Mouse (Mus musculus) spleen, adult 12 weeks (tissue): ENCODE measurements around the gene Ttc12.

Source experiments
- DNase-seq: peaks from one replicate; pipeline ENCODE4 v3.0.0; 2022; ENCODE audit warnings: low spot score

The Ttc12 gene

DNA sequence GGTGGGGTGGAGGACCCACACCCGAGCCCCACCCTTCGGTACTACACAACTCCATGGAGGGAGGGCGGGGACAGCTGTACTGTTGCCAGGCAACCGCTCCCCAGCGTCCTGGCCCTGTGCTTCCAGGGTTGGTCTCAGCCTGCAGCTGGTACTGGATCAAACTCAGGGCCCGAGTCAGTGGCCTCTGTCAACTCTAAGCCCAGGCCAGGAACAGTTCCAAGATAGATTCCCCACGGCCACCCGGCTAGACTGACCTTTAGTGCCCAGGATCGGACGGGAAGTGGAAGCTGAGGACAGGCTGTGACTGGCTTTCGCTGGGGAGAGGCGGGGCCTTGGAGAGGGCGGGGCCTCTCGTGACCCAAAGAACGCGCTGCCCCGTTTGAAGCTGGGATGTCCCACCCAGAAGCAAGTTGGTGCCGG is at the start of gene Ttc12:
TSS of gene Ttc12 (minus strand) at position 334 of the 420 bp plus-strand sequence.
- no peak for DNase-seq

DNA sequence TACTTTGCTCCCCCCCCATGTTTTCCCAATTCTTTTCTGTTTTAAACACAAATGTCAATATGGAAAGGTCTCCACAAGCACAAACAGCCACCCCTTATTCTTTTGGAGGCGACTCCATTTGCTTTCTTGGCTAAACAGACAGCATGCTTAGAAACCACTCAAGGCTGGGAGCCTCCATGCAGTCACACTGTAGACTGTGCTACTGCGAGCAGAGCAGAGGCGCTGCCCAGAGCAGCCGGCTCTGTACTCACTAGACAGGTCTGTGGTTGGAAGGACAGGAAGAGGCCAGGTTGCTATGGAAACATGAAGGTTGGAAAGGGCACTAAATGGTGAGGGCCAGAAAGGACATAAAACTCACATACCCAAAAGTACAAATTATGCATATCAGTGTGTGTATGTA is 48.9 kb upstream of the Ttc12 start:
- DNase-seq: no peak

GRCm38 (mm10) chr9:49533912-49534491 is 48.0 kb upstream of the Ttc12 start:
- no peak for DNase-seq

GRCm38 (mm10) chr9:49533455-49533854 is 47.4 kb upstream of the Ttc12 start:
- no peak for DNase-seq

DNA sequence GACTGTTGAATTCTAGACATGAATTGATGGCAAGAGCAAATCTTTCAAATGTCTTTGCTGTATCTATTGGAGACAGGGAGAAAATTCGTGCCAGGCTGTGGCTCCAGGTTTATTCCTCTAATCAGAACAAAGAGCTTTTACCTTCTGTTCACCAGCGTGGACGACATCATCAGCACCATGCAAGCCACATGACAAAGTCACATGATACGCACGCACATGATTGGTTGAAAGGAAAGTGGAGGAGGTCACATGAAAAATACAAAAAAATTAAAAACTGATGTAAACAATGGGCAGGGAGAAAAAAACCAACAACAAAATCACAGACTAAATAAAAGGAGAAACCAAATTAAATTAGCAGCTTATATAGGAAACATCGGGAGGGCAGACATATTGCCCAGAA is 45.8 kb upstream of the Ttc12 start:
- DNase-seq: no peak

GRCm38 (mm10) chr9:49531257-49531656 is 45.2 kb upstream of the Ttc12 start:
- DNase-seq: no peak

GRCm38 (mm10) chr9:49530739-49531138 is 44.7 kb upstream of the Ttc12 start:
- DNase-seq: no peak

- no peak for DNase-seq
Observed at GRCm38 (mm10) chr9:49529366-49529959, 43.4 kb upstream of the Ttc12 start.

GRCm38 (mm10) chr9:49528943-49529342 is 42.9 kb upstream of the Ttc12 start:
- DNase-seq: no peak

GRCm38 (mm10) chr9:49528026-49528425 is 42.0 kb upstream of the Ttc12 start:
- DNase-seq: no peak

DNA sequence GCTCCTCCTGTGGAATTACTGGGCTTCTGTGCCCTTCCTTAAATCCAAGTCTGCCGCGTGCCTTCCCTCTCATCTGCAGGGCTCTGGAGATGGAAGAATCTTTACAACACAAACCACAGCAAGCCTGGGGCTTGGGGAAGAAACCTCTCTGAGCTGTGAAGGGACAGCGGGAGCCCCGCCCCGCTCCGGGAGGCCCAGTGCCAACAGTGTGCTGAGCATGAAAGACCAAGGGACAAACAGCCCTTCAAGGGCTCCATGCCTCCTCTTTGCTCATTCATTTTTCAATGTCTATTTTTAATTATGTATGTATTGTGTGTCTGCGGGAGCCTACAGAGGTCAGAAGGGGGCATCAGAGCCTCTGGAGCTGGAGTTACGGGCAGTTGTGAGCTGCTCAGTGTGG is 41.3 kb upstream of the Ttc12 start:
- no peak for DNase-seq

GRCm38 (mm10) chr9:49524721-49525120 is 38.7 kb upstream of the Ttc12 start:
- DNase-seq: no peak

DNA sequence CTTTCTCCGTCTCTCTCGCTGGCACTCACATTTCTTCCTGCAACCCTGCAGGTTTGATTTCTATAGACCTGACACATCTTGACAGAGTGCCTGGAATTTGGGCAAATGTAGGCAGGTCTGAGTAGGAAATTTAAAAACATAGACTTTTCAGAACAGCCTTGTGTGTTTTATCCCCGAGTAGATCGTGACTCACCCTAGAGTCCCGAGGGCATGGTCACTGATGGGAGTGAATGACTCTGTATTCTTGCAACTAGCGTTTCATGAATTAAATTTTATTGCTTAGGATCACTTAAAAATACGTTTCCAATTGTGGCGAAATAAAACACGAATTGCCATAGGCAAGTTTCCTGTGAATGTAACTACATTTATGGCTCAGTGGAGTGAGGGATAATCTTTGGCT is 37.9 kb upstream of the Ttc12 start:
- DNase-seq: no peak

- no peak for DNase-seq
Observed at GRCm38 (mm10) chr9:49514306-49514705, 28.3 kb upstream of the Ttc12 start.

- DNase-seq: no peak
Observed at GRCm38 (mm10) chr9:49510666-49511065, 24.6 kb upstream of the Ttc12 start.

DNA sequence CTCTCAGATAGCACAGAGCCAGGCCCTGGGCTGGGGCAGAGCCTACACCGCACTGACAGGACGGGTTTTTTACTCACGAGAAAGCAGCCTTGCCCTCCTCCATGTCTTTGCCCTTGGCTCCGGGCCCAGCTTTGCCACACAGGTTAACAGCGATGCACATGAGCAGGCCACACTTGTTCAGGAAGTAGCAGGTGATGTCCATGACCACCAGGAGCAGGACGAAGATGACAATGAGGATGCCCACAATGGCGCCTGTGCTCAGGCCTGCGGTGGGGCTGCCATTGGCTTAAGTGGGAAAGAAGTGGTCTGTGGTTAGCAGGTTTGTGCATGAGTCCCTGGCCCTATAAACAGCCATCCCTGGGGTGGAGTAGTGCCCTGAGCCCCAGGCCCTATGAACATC is 23.6 kb upstream of the Ttc12 start:
- DNase-seq: no peak

DNA sequence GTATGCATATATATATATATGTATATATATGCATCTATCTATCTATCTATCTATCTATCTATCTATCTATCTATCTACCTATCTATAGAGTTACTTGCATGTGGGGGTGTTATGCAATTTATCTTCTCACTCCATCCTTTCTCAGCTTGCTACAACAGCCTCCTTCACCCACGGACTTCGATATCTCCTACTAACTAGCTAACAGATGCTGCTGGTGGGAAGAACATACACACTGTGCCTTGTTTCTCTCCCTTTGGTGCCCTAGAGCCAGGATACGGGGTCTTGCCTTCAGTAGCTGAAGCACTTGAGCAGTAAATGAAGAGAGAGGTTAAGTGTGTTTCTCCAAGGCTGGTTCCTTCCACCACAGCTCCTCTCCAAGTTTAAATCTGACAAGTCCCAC is 23.1 kb upstream of the Ttc12 start:
- no peak for DNase-seq

GRCm38 (mm10) chr9:49507829-49508585 is 22.0 kb upstream of the Ttc12 start:
- no peak for DNase-seq

DNA sequence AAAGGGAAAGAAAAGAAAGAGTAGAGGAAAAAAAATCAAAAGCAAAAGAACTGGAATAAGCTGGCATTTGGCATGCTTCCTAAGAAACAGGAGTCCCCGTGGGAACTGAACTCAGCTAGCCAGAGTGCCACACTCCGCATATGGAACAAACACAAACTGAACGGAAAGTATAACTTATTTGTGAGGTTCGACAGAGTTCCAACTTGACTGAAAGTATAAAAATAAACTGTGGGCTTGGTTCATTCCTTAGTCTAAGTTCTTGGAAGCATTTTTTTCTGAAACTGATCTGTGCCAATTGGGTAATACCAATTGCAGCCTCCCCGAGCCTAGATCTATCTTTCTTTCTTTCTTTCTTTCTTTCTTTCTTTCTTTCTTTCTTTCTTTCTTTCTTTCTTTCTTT is 18.6 kb upstream of the Ttc12 start:
- DNase-seq: no peak

DNA sequence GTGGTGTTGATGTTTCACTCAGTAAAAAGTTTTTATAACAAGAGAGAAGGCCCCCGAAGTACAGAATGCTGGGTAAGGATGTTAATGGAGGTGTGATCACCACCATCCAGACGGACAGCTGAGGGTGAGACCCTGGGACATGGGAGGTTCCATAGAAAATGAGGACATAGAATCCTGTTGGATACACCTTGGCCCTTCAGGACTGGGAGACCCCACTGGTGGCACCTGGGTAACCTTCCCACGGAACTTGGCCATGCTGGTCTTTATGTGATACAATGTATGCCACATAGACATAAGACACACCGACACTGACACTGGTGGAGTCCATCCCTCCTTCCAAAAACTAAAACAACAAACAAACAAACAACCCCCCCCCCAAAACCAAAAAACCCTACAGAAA is 16.2 kb upstream of the Ttc12 start:
- no peak for DNase-seq

DNA sequence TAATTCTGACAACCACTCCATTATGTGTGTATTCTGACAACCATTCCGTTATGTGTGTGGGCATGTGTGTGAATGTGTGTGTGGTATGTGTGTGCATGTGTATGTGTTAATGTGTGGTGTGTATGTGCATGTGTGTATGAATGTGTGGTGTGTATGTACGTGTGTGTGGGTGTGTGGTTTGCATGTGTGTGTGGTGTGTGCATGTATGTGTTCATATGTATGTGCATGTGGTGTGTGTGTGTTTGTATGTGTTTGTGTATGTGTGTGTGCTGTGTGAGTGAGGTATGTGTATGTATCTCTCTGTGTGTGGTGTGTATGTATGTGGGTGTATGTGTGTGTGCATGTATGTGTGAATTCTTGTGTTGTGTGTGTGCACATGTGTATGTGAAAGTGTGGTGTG is 13.9 kb upstream of the Ttc12 start:
- no peak for DNase-seq

- DNase-seq: no peak
Observed at GRCm38 (mm10) chr9:49493979-49494649, 8.1 kb upstream of the Ttc12 start.

- no peak for DNase-seq
Observed at GRCm38 (mm10) chr9:49490609-49491008, 4.6 kb upstream of the Ttc12 start.
